Mouse (Mus musculus): ENCODE measurements around the gene Trappc6a.

Trappc6a gene

GRCm38 (mm10) chr7:19523757-19524419, 15.7 kb downstream of the Trappc6a start:
- no peak for DNase-seq (ENCODE audit: low read depth)

- no peak for DNase-seq (ENCODE audit: low read depth)
Observed at GRCm38 (mm10) chr7:19524420-19525104, 16.4 kb downstream of the Trappc6a start.

GRCm38 (mm10) chr7:19525105-19525481, 16.9 kb downstream of the Trappc6a start:
- no peak for DNase-seq (ENCODE audit: low read depth)

GRCm38 (mm10) chr7:19531077-19531476, 22.9 kb downstream of the Trappc6a start:
- peak; percentile 21 for DNase-seq (ENCODE audit: low read depth)

GRCm38 (mm10) chr7:19532240-19532639, 24.0 kb downstream of the Trappc6a start:
- no peak for DNase-seq (ENCODE audit: low read depth)

GRCm38 (mm10) chr7:19534676-19535075, 26.5 kb downstream of the Trappc6a start:
- no peak for DNase-seq (ENCODE audit: low read depth)

- DNase-seq (ENCODE audit: low read depth): no peak
Observed at GRCm38 (mm10) chr7:19540771-19541566, 32.8 kb downstream of the Trappc6a start.

- DNase-seq (ENCODE audit: low read depth): no peak
Observed at GRCm38 (mm10) chr7:19541681-19542154, 33.5 kb downstream of the Trappc6a start.

- no peak for DNase-seq (ENCODE audit: low read depth)
Observed at GRCm38 (mm10) chr7:19542155-19542691, 34.0 kb downstream of the Trappc6a start.

GRCm38 (mm10) chr7:19543584-19543983, 35.4 kb downstream of the Trappc6a start:
- DNase-seq (ENCODE audit: low read depth): no peak

- no peak for DNase-seq (ENCODE audit: low read depth)
Observed at GRCm38 (mm10) chr7:19546007-19546406, 37.8 kb downstream of the Trappc6a start.

GRCm38 (mm10) chr7:19547344-19547969, 39.3 kb downstream of the Trappc6a start:
- DNase-seq (ENCODE audit: low read depth): no peak

- no peak for DNase-seq (ENCODE audit: low read depth)
Observed at GRCm38 (mm10) chr7:19549394-19549793, 41.2 kb downstream of the Trappc6a start.

- no peak for DNase-seq (ENCODE audit: low read depth)
Observed at GRCm38 (mm10) chr7:19551634-19552033, 43.4 kb downstream of the Trappc6a start.

GRCm38 (mm10) chr7:19552443-19552842, 44.2 kb downstream of the Trappc6a start:
- DNase-seq (ENCODE audit: low read depth): no peak

- DNase-seq (ENCODE audit: low read depth): no peak
Observed at GRCm38 (mm10) chr7:19554168-19554567, 46.0 kb downstream of the Trappc6a start.

GRCm38 (mm10) chr7:19557086-19557485, 48.9 kb downstream of the Trappc6a start:
- no peak for DNase-seq (ENCODE audit: low read depth)

GRCm38 (mm10) chr7:19557982-19558900, 50.0 kb downstream of the Trappc6a start:
- no peak for DNase-seq (ENCODE audit: low read depth)

- DNase-seq (ENCODE audit: low read depth): no peak
Observed at GRCm38 (mm10) chr7:19558965-19559364, 50.8 kb downstream of the Trappc6a start.

- DNase-seq (ENCODE audit: low read depth): no peak
Observed at GRCm38 (mm10) chr7:19560491-19561260, 52.5 kb downstream of the Trappc6a start.
